Mouse (Mus musculus): Measurements from ENCODE around the gene Ulk4. TPM values are rescaled to one million over a fixed set of nuclear protein-coding genes. Genes with fewer than 3 reads are reported as not detected.
"Not testable (repeated sequence)": the region's sequence is repeated elsewhere in the genome, so short reads cannot be mapped to it uniquely, and the experiment has no call there.

Gene Ulk4
- total and polyA plus RNA-seq, 2 experiments from 2014 or later = 8.1 to 68.0 TPM

GRCm38 (mm10) chr9:121058538-121058937 lies 218.5 kb downstream of the Ulk4 start:
- H3K4me2 ChIP-seq (ENCODE audit: low read depth, low read length, poor library complexity, severe bottlenecking) = no peak overlapping the region
- H3K36me3 ChIP-seq (ENCODE audit: insufficient read depth, low read length) = no peaks in the 10 kb centered on the region
- H3K9ac ChIP-seq (replicated peaks; ENCODE audit: low read length, poor library complexity, severe bottlenecking) = no peak overlapping the region
- H3K4me1 ChIP-seq (ENCODE audit: insufficient read depth, low read length) = no peaks in the 10 kb centered on the region
- no peak overlapping the region for H3K4me3 ChIP-seq (ENCODE audit: low read depth, low read length)
- no peak for ATAC-seq (ENCODE audit: low FRiP score)
- no peak for DNase-seq (ENCODE audit: low spot score)
- no peaks in the 10 kb centered on the region for H3K27me3 ChIP-seq (ENCODE audit: insufficient read depth, low read length)
- H3K27ac ChIP-seq (ENCODE audit: low read depth, low read length) = no peak overlapping the region
- TF ChIP-seq CTCF (IDR thresholded peaks at IDR 0.05) = peak; percentile 40; the same call in 1 of the 2 replicates
- 71% methylated on average over 8 of the region's 8 CpGs for WGBS
- H3K9me3 ChIP-seq (ENCODE audit: low read length) = no peaks in the 10 kb centered on the region

DNA sequence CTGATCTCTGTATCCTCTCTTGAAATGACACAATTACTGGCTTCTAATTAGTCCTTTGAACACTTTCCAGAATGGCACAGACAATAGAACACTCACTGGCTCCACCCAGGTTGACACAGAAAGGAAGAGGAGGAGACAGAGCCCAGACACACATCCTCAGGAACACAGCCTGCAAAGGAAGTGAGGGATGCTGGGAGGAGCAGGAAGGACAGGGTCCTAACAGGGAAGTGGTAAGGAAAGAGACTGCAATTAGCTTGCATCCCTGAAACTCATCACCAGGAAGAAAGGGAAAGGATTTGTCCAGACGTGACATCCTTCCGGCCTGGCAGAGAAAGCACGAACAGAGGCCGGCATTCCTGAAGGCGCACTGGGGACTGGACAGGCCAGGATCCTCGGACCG lies 218.9 kb downstream of the Ulk4 start:
- no peak overlapping the region for H3K4me3 ChIP-seq (ENCODE audit: low read depth, low read length)
- DNase-seq (ENCODE audit: low spot score) (no peak), ATAC-seq (ENCODE audit: low FRiP score) (no peak)
- no peak overlapping the region for H3K27ac ChIP-seq (ENCODE audit: low read depth, low read length)
- no peaks in the 10 kb centered on the region for H3K27me3 ChIP-seq (ENCODE audit: insufficient read depth, low read length)
- H3K9me3 ChIP-seq (ENCODE audit: low read length) = no peaks in the 10 kb centered on the region
- no peak overlapping the region for H3K9ac ChIP-seq (replicated peaks; ENCODE audit: low read length, poor library complexity, severe bottlenecking)
- TF ChIP-seq CTCF (IDR thresholded peaks at IDR 0.05) = no peak
- H3K4me2 ChIP-seq (ENCODE audit: low read depth, low read length, poor library complexity, severe bottlenecking) = no peak overlapping the region
- H3K4me1 ChIP-seq (ENCODE audit: insufficient read depth, low read length) = no peaks in the 10 kb centered on the region
- H3K36me3 ChIP-seq (ENCODE audit: insufficient read depth, low read length) = no peaks in the 10 kb centered on the region
- WGBS = 67% methylated on average over 7 of the region's 7 CpGs

- no peak for TF ChIP-seq CTCF (IDR thresholded peaks at IDR 0.05)
- no peak for ATAC-seq (ENCODE audit: low FRiP score)
- no peak overlapping the region for H3K9ac ChIP-seq (replicated peaks; ENCODE audit: low read length, poor library complexity, severe bottlenecking)
- no peaks in the 10 kb centered on the region for H3K36me3 ChIP-seq (ENCODE audit: insufficient read depth, low read length)
- no peak overlapping the region for H3K27ac ChIP-seq (ENCODE audit: low read depth, low read length)
- H3K9me3 ChIP-seq (ENCODE audit: low read length) = no peaks in the 10 kb centered on the region
- no peak overlapping the region for H3K4me2 ChIP-seq (ENCODE audit: low read depth, low read length, poor library complexity, severe bottlenecking)
- WGBS = 70% methylated on average over 9 of the region's 9 CpGs
- no peaks in the 10 kb centered on the region for H3K4me1 ChIP-seq (ENCODE audit: insufficient read depth, low read length)
- no peak for DNase-seq (ENCODE audit: low spot score)
- no peak overlapping the region for H3K4me3 ChIP-seq (ENCODE audit: low read depth, low read length)
- no peaks in the 10 kb centered on the region for H3K27me3 ChIP-seq (ENCODE audit: insufficient read depth, low read length)
Measured at GRCm38 (mm10) chr9:121057401-121057800, 219.6 kb downstream of the Ulk4 start.

DNA sequence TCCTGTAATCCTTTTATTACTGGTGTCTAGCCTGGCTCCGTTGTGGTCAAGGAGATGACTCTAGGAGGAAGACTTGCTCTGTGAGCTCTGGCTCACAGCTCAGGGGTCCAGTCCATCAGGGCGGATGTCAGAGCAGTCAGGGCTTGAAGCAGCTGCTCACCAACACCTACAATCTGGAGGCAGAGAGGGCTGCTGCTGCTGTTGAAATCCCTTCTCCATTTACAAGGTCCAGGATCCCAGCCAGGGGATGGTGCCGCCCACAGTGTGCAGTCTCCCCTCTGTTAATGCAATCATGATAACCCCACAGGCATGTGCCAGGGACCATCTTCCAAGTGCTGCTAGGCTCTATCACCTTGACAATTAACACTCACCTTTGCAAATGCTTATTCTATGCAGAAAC lies 220.5 kb downstream of the Ulk4 start:
- Histone ChIP-seq H3K4me1 (ENCODE audit: insufficient read depth, low read length) (no peaks in the 10 kb centered on the region), H3K27ac (ENCODE audit: low read depth, low read length) (no peak overlapping the region), H3K36me3 (ENCODE audit: insufficient read depth, low read length) (no peaks in the 10 kb centered on the region), H3K9me3 (ENCODE audit: low read length) (no peaks in the 10 kb centered on the region), H3K9ac (replicated peaks; ENCODE audit: low read length, poor library complexity, severe bottlenecking) (no peak overlapping the region), H3K4me2 (ENCODE audit: low read depth, low read length, poor library complexity, severe bottlenecking) (no peak overlapping the region), H3K4me3 (ENCODE audit: low read depth, low read length) (no peak overlapping the region), H3K27me3 (ENCODE audit: insufficient read depth, low read length) (no peaks in the 10 kb centered on the region)
- WGBS = 89% methylated on average over 3 of the region's 3 CpGs
- no peak for DNase-seq (ENCODE audit: low spot score)
- ATAC-seq (ENCODE audit: low FRiP score) = no peak
- TF ChIP-seq CTCF (IDR thresholded peaks at IDR 0.05) = no peak

DNA sequence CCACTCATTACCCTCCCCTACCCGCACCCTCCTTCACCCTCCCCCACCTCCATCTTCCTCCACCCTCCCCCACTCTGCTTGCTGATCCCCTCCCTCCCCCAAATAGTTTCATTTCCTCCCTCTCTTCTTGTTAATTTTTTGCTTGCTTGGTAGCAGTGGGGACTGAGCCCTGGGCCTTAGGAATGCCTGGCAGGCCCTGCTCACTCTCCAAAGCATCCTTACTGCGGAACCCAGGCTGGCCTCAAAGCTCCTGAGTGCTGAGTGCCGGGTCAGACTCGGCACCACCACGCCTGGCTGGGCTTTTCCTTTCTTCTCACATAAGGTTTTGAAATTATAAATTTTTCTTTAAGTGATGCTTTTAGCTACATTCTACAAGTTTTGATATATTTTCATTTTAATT lies 221.0 kb downstream of the Ulk4 start:
- Histone ChIP-seq H3K9ac (replicated peaks; ENCODE audit: low read length, poor library complexity, severe bottlenecking) (no peak overlapping the region), H3K36me3 (ENCODE audit: insufficient read depth, low read length) (no peaks in the 10 kb centered on the region), H3K9me3 (ENCODE audit: low read length) (no peaks in the 10 kb centered on the region), H3K4me1 (ENCODE audit: insufficient read depth, low read length) (no peaks in the 10 kb centered on the region), H3K27me3 (ENCODE audit: insufficient read depth, low read length) (no peaks in the 10 kb centered on the region), H3K4me3 (ENCODE audit: low read depth, low read length) (no peak overlapping the region), H3K27ac (ENCODE audit: low read depth, low read length) (no peak overlapping the region), H3K4me2 (ENCODE audit: low read depth, low read length, poor library complexity, severe bottlenecking) (no peak overlapping the region)
- DNase-seq (ENCODE audit: low spot score) (no peak), ATAC-seq (ENCODE audit: low FRiP score) (no peak)
- WGBS = 76% methylated on average over 5 of the region's 5 CpGs
- TF ChIP-seq CTCF (IDR thresholded peaks at IDR 0.05) = no peak

DNA sequence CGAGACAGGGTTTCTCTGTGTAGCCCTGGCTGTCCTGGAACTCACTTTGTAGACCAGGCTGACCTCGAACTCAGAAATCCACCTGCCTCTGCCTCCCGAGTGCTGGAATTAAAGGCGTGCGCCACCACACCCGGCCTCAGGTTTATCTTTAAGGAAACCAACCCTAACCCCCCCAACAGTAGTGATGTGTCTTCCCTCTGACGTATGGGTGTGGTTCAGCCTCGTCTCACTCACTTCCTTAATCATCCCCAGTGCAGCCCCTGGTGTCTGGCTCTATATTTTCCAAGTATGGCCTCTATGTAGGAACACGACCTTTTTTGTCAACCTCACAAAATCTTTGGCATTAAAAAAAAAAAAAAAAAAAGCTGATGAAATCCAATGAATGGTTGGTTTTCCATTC lies 231.3 kb downstream of the Ulk4 start:
- WGBS = 90% methylated on average over 9 of the region's 9 CpGs
- not testable (repeated sequence) for ATAC-seq (ENCODE audit: low FRiP score); H3K36me3 ChIP-seq (ENCODE audit: insufficient read depth, low read length); H3K9me3 ChIP-seq (ENCODE audit: low read length); H3K27ac ChIP-seq (ENCODE audit: low read depth, low read length); DNase-seq (ENCODE audit: low spot score); H3K27me3 ChIP-seq (ENCODE audit: insufficient read depth, low read length); H3K4me1 ChIP-seq (ENCODE audit: insufficient read depth, low read length); H3K4me2 ChIP-seq (ENCODE audit: low read depth, low read length, poor library complexity, severe bottlenecking); H3K4me3 ChIP-seq (ENCODE audit: low read depth, low read length); H3K9ac ChIP-seq (replicated peaks; ENCODE audit: low read length, poor library complexity, severe bottlenecking)

Data from midbrain, postnatal 0 days (tissue).